Comparison of ENCODE assay signal across 15 mouse cellular contexts in the genomic region with DNA sequence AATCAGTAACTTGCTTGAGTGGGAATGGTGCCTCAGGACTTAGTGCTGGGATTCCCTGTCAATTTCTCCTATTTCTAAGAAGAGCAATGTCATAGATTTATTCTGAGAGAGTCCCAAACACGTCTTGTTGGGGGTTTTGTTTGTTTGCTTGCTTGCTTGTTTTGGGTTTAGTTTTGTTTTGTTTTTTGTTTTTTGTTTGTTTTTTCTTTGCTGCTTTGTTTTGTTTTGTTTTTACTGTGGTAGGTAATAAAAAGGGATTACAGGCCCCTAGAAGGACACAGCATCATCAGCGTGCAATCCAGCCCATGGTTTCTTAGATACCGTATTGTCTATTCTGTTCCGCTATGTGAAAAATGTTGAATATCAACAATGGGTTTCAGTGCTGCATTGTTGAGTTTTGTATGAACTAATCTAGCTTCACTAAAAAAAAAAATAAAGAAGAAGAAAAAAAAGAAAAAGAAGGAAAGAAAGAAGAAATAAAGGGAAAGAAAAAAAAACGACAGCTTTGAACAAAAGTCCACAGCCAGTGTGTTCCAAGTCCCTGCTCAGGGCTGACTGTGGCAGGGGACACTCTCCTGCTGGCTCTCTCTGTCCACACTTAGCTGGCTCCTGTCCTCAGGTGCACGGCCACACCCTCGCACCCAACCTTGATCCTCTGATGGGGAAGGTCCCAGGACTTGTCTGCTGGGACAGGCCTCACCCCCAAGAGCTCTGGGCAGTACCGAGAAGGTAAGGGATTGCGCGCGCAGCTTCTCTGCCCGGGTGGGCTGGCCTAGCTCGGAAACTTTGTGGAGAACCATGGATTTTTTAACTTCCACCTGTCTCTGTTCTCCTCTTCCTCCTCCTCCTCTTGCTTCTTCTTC.
A peak's percentile ranks its signal among the peaks of the same experiment; 100 is the strongest.
DNase-seq lines count a peak whose midpoint lies in the region; ATAC-seq lines count a peak whose summit lies in the region.
"Had no signal": no experiment of that assay in that cellular context is flagged by ENCODE, and none has a peak within 500 bp of the region (broad histone marks: within the 10 kb centered on the region; RNA-seq: fewer than 3 reads in every experiment).

No protein-coding gene starts in this region.

- DNase-seq in embryo, embryonic 10 days (ENCODE audit: low spot score) = peak; percentile 58
- DNase-seq in forebrain, embryonic 11.5 days (ENCODE audit: low spot score) = peak; percentile 72
- no peak for DNase-seq in spleen, postnatal 10 days (ENCODE audit: low spot score in 2 of 2)
- no peak for DNase-seq in adrenal gland, adult (ENCODE audit: inconsistent age in 2 of 2, low spot score in 1 of 2)
- DNase-seq: adrenal gland, postnatal 36 days; cerebellum, adult 2 months had no signal

- H3K27ac ChIP-seq in forebrain, embryonic 11.5 days (ENCODE audit: low read depth, low read length) = peak overlapping the region; percentile 89
- peak overlapping the region; percentile 71 for H3K27ac ChIP-seq in hindbrain, embryonic 15.5 days (replicated peaks)
- H3K27ac ChIP-seq in neural tube, embryonic 13.5 days (replicated peaks) = peak overlapping the region; percentile 61
- H3K27ac ChIP-seq: embryonic facial prominence, embryonic 15.5 days; heart, embryonic 15.5 days; limb, embryonic 10.5 days; stomach, postnatal 0 days had no signal

- 0 out of 2 replicates have a peak, but pooled peaks have one; percentile 16 for ATAC-seq in forebrain, embryonic 11.5 days (replicated peaks; ENCODE audit: low FRiP score)
- no peak for ATAC-seq in hindbrain, embryonic 15.5 days (ENCODE audit: low FRiP score, low read depth)
- peak; percentile 49; the same call in 1 of the 2 replicates for ATAC-seq in neural tube, embryonic 13.5 days (ENCODE audit: low read depth)
- no peak for ATAC-seq in megakaryocyte progenitor cell, adult 5-6 weeks (replicated peaks; ENCODE audit: poor library complexity)
- ATAC-seq: intestine, postnatal 0 days had no signal

- peaks cover 20% of the 10 kb centered on the region for H3K4me1 ChIP-seq in forebrain, embryonic 11.5 days (replicated peaks; ENCODE audit: control insufficient read depth, insufficient read depth, low read length)
- H3K4me1 ChIP-seq in hindbrain, embryonic 15.5 days (replicated peaks) = peaks cover 10% of the 10 kb centered on the region
- peaks cover 23% of the 10 kb centered on the region for H3K4me1 ChIP-seq in neural tube, embryonic 13.5 days (replicated peaks)
- H3K4me1 ChIP-seq: embryonic facial prominence, embryonic 15.5 days; heart, embryonic 15.5 days; limb, embryonic 10.5 days had no signal

- peak overlapping the region; percentile 69 for H3K9ac ChIP-seq in forebrain, embryonic 11.5 days (ENCODE audit: low read length)
- H3K9ac ChIP-seq in hindbrain, embryonic 15.5 days = 0 out of 2 replicates have a peak overlapping the region, but pooled peaks have one; percentile 22
- H3K9ac ChIP-seq in neural tube, embryonic 13.5 days = peak overlapping the region; percentile 52
- H3K9ac ChIP-seq: embryonic facial prominence, embryonic 15.5 days; heart, embryonic 15.5 days had no signal

- peak overlapping the region; percentile 57 for H3K4me2 ChIP-seq in forebrain, embryonic 11.5 days (ENCODE audit: low read depth, low read length, severe bottlenecking)
- H3K4me2 ChIP-seq in hindbrain, embryonic 15.5 days = peak overlapping the region; percentile 46
- peak overlapping the region; percentile 47 for H3K4me2 ChIP-seq in neural tube, embryonic 13.5 days
- H3K4me2 ChIP-seq: embryonic facial prominence, embryonic 15.5 days; heart, embryonic 15.5 days had no signal

- H3K27me3 ChIP-seq in forebrain, embryonic 11.5 days (ENCODE audit: control insufficient read depth, insufficient read depth, low read length) = no peaks in the 10 kb centered on the region
- H3K27me3 ChIP-seq in hindbrain, embryonic 15.5 days = no peaks in the 10 kb centered on the region
- H3K27me3 ChIP-seq in neural tube, embryonic 13.5 days = no peaks in the 10 kb centered on the region; the same call in 1 of the 2 replicates
- H3K27me3 ChIP-seq: CH12.LX; embryonic facial prominence, embryonic 15.5 days; heart, embryonic 15.5 days had no signal

- H3K4me3 ChIP-seq in forebrain, embryonic 11.5 days (ENCODE audit: low read depth, low read length) = peak overlapping the region; percentile 40
- peak overlapping the region; percentile 24 for H3K4me3 ChIP-seq in hindbrain, embryonic 15.5 days
- peak overlapping the region; percentile 26 for H3K4me3 ChIP-seq in neural tube, embryonic 13.5 days
- H3K4me3 ChIP-seq: embryonic facial prominence, embryonic 15.5 days; heart, embryonic 15.5 days; limb, embryonic 10.5 days had no signal

- no peaks in the 10 kb centered on the region for H3K36me3 ChIP-seq in forebrain, embryonic 11.5 days (ENCODE audit: control insufficient read depth, insufficient read depth, low read length)
- H3K36me3 ChIP-seq in hindbrain, embryonic 15.5 days = no peaks in the 10 kb centered on the region
- H3K36me3 ChIP-seq in neural tube, embryonic 13.5 days = no peaks in the 10 kb centered on the region
- H3K36me3 ChIP-seq: embryonic facial prominence, embryonic 15.5 days; heart, embryonic 15.5 days; limb, embryonic 10.5 days had no signal

- H3K9me3 ChIP-seq in forebrain, embryonic 11.5 days (ENCODE audit: control insufficient read depth, low read length) = no peaks in the 10 kb centered on the region
- H3K9me3 ChIP-seq in hindbrain, embryonic 15.5 days = no peaks in the 10 kb centered on the region
- no peaks in the 10 kb centered on the region for H3K9me3 ChIP-seq in neural tube, embryonic 13.5 days
- H3K9me3 ChIP-seq: embryonic facial prominence, embryonic 15.5 days; heart, embryonic 15.5 days; limb, embryonic 10.5 days had no signal

- 21% methylated on average over 13 of the region's 13 CpGs for WGBS in forebrain, embryonic 11.5 days
- 14% methylated on average over 13 of the region's 13 CpGs for WGBS in hindbrain, embryonic 15.5 days
- 20% methylated on average over 13 of the region's 13 CpGs for whole genome bisulfite sequencing in neural tube, embryonic 13.5 days

Comparison
In these comparisons a context has a peak if more than half of its experiments do, and no peak if none do; other contexts are left out.
1. DNase-seq: peak in embryo, embryonic 10 days (single experiment) and forebrain, embryonic 11.5 days (single experiment); none in spleen, postnatal 10 days (0 of 2) and adrenal gland, adult (0 of 2).
2. ATAC-seq: peak in forebrain, embryonic 11.5 days (single experiment) and neural tube, embryonic 13.5 days (single experiment); none in hindbrain, embryonic 15.5 days (single experiment) and megakaryocyte progenitor cell, adult 5-6 weeks (single experiment).
3. Peak in every context shown above with its lines, with median percentiles within 50 percentile points of each other: H3K27ac ChIP-seq, H3K4me2 ChIP-seq, H3K4me3 ChIP-seq and H3K9ac ChIP-seq.